Mouse (Mus musculus) midbrain, embryonic 10.5 days (tissue): ENCODE results near the gene Fiz1. TPM values are rescaled to one million over a fixed set of nuclear protein-coding genes. Genes with fewer than 3 reads are reported as not detected.
"Not testable (repeated sequence)": the region's sequence is repeated elsewhere in the genome, so short reads cannot be mapped to it uniquely, and the experiment has no call there.

ENCODE experiments used
- DNase-seq: peaks from one replicate; pipeline ENCODE4 v3.0.0-alpha.2; 2017; ENCODE audit warnings: low spot score
- H3K27ac ChIP-seq: fragments of 300-500 bp; sonication (generic); replicated peaks from 2 replicates; pipeline ENCODE4 v1.5.1; 2016; ENCODE audit warnings: mild to moderate bottlenecking
- H3K27me3 ChIP-seq: fragments of 300-500 bp; sonication (generic); 2 replicates; pipeline ENCODE4 v1.6.1; 2016; ENCODE audit warnings: low read depth, mild to moderate bottlenecking; ENCODE audit not compliant: poor library complexity, severe bottlenecking
- H3K36me3 ChIP-seq: fragments of 300-500 bp; sonication (generic); 2 replicates; pipeline ENCODE4 v1.6.1; 2016; ENCODE audit warnings: mild to moderate bottlenecking, moderate library complexity
- H3K4me1 ChIP-seq: fragments of 300-500 bp; sonication (generic); 2 replicates; pipeline ENCODE4 v1.6.1; 2016
- H3K4me3 ChIP-seq: fragments of 300-500 bp; sonication (generic); 2 replicates; pipeline ENCODE4 v1.5.1; 2016; ENCODE audit warnings: mild to moderate bottlenecking, moderate library complexity
- H3K9me3 ChIP-seq: fragments of 300-500 bp; sonication (generic); replicated peaks from 2 replicates; pipeline ENCODE4 v1.6.1; 2016; ENCODE audit warnings: mild to moderate bottlenecking
- WGBS: fragments of 180-500 bp; shearing (Covaris S2); methylation state at CpG from one replicate; pipeline ENCODE4 v1.1.7; 2016; 5-methylcytosine and 5-hydroxymethylcytosine counted together
- polyA plus RNA-seq: library from polyadenylated mRNA; unstranded; fragments of >200 nt; fragmentation: Nextera tagmentation; extraction: Ambion mirVana; gene quantifications from 2 replicates; pipeline ENCODE4 v1.2.1, GENCODE M21; 2016

Gene Fiz1
- polyA plus RNA-seq, 1 experiment from 2014 or later: 56.7 TPM

DNA sequence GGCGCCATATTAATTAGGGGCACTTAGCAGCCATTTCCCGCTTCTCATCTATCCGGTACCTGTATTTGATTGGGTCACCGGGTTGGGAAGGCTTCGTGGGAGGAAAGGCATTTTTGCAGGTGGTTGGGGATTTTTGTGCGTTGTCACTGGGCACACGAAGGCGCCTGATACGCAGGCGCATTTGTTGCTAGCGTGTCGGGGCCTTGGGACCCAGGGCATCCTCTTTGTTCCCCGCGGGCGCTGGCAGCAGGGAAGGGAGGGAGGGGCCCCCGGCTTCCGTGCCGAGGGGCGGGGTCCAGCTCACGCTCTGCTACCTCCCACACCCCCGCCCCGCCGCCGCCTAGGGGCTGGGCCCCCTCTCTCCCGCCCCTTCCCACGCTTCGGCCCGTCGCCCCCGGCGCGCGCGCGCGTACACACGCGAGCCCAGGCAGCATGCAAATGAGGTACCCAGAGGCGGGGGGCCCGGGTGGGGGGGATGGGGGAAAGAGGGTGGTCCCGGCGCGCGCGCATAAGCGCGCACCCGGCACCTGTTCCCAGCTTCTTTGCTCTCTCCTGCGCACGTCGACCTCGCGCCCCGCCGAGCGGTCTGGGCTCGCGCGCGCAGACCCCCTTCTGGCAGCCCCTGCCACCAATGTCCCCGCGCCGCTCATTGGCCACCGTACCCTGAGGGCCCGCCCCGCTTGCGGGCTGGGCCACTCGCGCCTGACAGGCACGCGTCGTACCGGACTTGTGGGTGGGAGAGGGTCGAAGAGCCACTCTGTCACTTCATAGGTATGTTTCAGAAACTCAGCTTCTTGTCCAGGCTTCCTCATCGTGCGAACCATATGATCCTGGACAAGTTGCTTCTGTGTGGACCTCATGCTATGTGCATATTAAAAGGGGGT lies 863 bp upstream of the Fiz1 start, which contains the start of gene Gm44973:
Gene Gm44973, plus strand, starts transcription at position 379 of the 884 bp plus-strand sequence.
- no peaks in the 10 kb centered on the region for H3K9me3 ChIP-seq
- H3K4me1 ChIP-seq: peaks cover 20% of the 10 kb centered on the region
- H3K27me3 ChIP-seq: no peaks in the 10 kb centered on the region
- DNase-seq: peak; percentile 98
- H3K27ac ChIP-seq: peak within 1 kb of the TSS; percentile 99
- under 1% methylated on average over 65 of the region's 76 CpGs for WGBS
- H3K4me3 ChIP-seq: peak within 1 kb of the TSS; percentile 77
- H3K36me3 ChIP-seq: peaks cover 42% of the 10 kb centered on the region

DNA sequence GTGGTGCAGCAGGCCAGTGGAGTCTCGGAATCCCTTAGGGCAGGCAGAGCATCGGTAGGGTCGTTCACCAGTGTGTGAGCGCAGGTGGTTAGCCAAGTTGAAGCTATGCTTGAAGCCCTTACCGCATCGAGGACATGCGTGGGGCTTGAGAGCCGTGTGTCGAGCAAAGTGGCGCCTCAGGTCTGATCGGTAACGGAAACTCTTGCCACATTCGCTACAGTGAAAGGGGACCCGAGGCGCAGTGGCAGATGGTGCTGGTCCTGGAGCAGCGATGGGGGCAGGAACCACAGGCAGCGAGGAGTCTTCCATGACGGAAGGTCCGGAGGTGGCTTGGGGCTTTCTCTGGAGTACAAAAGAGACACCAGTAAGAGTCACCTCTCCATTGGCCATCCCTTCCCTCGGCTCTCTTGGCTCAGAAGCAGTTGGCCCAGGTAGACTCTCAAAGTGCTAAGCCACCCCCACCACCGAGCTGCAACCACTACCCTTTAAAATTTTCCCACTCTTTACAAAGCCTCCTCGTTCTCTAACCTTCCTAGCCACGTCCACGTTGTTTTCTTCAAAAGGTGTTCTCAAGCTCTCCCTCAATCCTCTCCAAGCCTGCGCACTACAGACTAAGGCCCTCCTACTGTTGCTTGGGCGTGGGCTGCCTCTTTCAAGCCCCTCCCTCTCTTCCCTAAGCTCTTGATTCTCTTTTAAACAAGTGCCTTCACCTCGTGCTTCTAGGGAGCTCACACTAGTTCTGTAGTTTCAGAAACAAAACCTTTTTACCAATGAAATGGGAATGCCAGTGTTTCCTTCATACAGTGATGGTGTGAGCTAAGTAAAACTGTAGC lies 1.6 kb downstream of the Fiz1 start:
- Histone ChIP-seq H3K36me3 (peaks cover 65% of the 10 kb centered on the region), H3K4me1 (peaks cover 15% of the 10 kb centered on the region), H3K9me3 (peaks cover 10% of the 10 kb centered on the region), H3K27ac (no peak overlapping the region), H3K27me3 (no peaks in the 10 kb centered on the region), H3K4me3 (peak overlapping the region; percentile 77)
- WGBS: 90% methylated on average over 27 of the region's 27 CpGs
- DNase-seq: no peak

GRCm38 (mm10) chr7:5008229-5008628 lies 6.3 kb downstream of the Fiz1 start:
- WGBS: 95% methylated on average over 26 of the region's 26 CpGs
- DNase-seq: no peak
- 0 out of 2 replicates have a peak overlapping the region, but pooled peaks have one; percentile 11 for H3K4me3 ChIP-seq
- H3K36me3 ChIP-seq: peaks cover 75% of the 10 kb centered on the region
- H3K27ac ChIP-seq: no peak overlapping the region
- no peaks in the 10 kb centered on the region for H3K27me3 ChIP-seq
- H3K4me1 ChIP-seq: peaks cover 2% of the 10 kb centered on the region
- peaks cover 19% of the 10 kb centered on the region for H3K9me3 ChIP-seq

GRCm38 (mm10) chr7:5002876-5003275 lies 11.6 kb downstream of the Fiz1 start:
- 77% methylated on average over 8 of the region's 8 CpGs for WGBS
- H3K4me3 ChIP-seq, DNase-seq, H3K27ac ChIP-seq, H3K4me1 ChIP-seq, H3K27me3 ChIP-seq: not testable (repeated sequence)
- peaks cover 22% of the 10 kb centered on the region for H3K36me3 ChIP-seq
- peaks cover 21% of the 10 kb centered on the region for H3K9me3 ChIP-seq

DNA sequence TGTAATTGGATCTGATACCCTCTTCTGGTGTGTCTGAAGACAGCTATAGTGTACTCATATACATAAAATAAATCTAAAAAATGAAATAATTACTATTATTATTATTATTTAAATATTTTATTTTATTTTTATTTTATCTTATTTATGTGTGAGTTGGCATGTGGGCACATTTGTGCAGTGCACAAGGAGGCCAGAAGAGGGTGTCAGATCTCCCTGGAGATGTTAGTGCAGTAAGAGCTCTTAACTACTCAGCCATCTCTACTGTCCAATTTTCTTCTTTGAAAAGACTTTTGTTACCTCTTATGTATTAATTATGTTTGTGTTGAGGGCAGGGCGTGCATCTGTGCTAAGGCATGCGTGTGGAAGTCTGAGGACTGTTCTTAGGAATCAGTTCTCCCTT lies 14.6 kb downstream of the Fiz1 start:
- peaks cover 19% of the 10 kb centered on the region for H3K4me1 ChIP-seq
- H3K9me3 ChIP-seq: peaks cover 21% of the 10 kb centered on the region
- no peaks in the 10 kb centered on the region for H3K36me3 ChIP-seq
- DNase-seq: no peak
- 69% methylated on average over 2 of the region's 2 CpGs for WGBS
- H3K4me3 ChIP-seq: no peak overlapping the region
- no peak overlapping the region for H3K27ac ChIP-seq
- peaks cover 5% of the 10 kb centered on the region for H3K27me3 ChIP-seq

GRCm38 (mm10) chr7:4996934-4997333 lies 17.6 kb downstream of the Fiz1 start:
- Histone ChIP-seq H3K27ac (no peak overlapping the region), H3K27me3 (peaks cover 33% of the 10 kb centered on the region), H3K9me3 (peaks cover 25% of the 10 kb centered on the region), H3K4me3 (peak overlapping the region; percentile 78), H3K36me3 (peaks cover 28% of the 10 kb centered on the region), H3K4me1 (peaks cover 42% of the 10 kb centered on the region)
- DNase-seq: no peak
- WGBS: 78% methylated on average over 8 of the region's 8 CpGs

DNA sequence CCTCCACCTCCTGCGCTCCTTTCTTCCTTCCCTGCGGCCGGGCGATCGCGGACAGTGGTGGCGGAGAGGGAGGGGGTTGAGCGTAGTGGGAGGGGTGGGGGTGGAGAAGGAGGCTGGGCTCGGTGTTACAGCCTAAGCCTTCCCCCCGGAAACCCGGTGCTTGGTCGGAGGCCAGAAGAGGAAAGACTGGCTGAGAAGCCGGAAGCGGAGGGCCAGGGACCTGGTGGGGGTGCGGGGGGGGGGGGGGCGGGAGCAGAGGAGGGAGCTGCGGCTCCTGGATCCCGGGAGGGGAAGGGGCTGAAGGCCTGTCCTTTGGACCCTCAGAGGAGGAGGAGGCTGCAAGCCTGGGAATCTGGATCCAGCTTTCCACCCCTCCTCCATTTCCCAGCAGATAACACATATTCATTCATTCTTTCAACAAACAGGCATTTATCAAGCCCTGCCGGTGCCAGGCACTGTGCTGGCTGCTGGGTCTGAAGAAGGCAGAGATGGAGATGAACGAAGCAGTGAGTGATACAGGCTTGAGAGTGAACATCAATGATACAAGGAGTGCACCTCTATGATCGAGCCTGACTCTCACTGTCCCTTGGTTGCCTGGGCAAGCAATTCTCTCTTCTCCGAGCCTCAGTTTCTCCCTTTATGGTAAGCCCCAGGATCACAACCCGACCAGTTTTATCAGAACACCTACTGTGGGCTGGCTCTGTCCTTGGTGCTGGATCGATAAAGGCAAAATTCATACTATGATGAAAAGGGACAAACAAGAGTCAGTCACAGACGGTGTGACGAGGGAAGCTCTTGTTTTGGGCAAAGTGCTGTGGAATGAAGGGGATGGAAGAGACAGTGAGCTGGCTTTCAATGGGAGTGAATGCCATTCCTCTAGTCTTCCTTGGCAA lies 18.2 kb downstream of the Fiz1 start, which contains the start of gene Zfp579:
Gene Zfp579, minus strand, starts transcription at position 156 of the 893 bp plus-strand sequence.
- Histone ChIP-seq H3K36me3 (peaks cover 35% of the 10 kb centered on the region), H3K9me3 (peaks cover 26% of the 10 kb centered on the region), H3K27me3 (peaks cover 33% of the 10 kb centered on the region), H3K4me3 (peak within 1 kb of the TSS; percentile 78), H3K4me1 (peaks cover 42% of the 10 kb centered on the region), H3K27ac (peak within 1 kb of the TSS; percentile 90)
- 7% methylated on average over 20 of the region's 26 CpGs for WGBS
- peak; percentile 94 for DNase-seq

DNA sequence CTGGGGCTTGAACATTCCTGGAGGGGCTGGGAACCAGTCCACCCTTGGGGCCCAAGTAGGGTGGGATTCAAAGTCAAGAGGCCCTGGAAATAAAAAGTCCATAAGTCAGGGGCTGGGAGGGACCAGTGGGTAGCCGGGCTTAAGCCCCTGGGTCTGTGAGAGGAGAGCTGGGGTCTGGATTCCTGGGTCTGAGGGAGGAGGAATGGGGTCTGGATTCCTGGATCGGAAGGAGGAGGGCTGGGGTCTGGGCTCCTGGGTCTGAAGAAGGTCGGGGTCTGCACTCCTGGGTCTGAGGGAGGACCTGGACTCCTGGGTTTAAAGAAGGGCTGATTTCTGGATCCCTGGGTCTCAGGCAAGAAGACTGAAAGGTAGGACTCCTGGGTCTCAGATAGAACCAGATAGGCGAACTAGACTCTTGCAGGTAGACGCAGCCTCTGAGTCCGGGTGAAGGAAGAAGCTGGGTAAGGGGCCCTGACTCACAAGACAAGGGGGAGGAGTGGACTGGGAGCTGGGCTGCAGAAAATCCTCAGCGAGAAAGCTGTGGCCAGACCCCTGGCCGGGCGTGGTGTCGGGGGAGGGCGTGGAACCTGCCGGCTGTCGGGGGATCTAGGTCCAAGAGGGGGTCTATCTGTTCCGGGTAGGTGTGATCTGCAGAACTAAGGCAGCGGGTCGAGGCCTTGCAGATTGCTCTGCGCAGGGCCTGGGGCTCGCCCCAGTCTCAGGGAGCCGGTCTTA lies 19.1 kb downstream of the Fiz1 start:
- H3K4me1 ChIP-seq: peaks cover 42% of the 10 kb centered on the region
- DNase-seq: no peak
- H3K27ac ChIP-seq: peak overlapping the region; percentile 90
- H3K9me3 ChIP-seq: peaks cover 34% of the 10 kb centered on the region
- WGBS: 7% methylated on average over 19 of the region's 19 CpGs
- H3K36me3 ChIP-seq: peaks cover 42% of the 10 kb centered on the region
- peaks cover 33% of the 10 kb centered on the region for H3K27me3 ChIP-seq
- H3K4me3 ChIP-seq: peak overlapping the region; percentile 78

DNA sequence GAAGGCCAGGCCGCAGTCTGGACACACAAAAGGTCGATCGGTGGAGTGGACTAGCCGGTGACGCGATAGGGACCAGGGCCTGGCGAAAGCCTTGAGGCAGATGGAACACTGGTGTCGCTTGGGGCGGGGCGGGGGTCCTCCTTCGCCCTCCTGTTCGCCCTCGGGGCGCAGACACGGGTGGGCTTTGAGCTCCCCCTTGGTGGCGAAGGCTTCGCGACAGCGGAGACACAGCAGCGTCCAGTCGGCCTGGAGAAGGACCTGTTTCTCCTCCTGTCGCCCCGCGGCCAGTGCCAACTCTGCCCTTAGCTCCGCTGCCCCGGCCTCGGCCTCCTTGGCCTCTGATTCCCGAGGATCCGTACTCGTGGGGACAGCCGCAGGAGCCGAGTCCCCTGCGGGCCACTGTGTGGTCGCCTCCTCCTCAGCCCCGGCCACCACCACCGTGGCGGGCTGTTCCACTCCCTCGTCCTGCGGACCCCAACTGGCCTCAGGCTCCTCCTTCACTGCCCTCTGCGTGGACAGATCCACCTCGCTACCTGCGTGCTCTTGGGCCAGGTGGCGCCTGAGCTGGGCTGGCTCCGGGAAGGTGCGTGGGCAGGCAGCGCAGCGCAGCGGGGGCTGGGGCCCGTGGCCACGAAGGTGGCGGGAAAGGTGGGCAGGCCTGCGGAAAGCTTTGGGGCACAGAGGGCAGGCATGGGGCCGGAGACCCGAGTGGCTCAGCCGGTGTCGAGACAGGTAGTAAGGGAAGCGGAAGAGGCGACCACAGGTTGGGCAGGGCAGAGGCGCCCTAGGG lies 20.3 kb downstream of the Fiz1 start:
- Histone ChIP-seq H3K36me3 (peaks cover 42% of the 10 kb centered on the region), H3K4me1 (peaks cover 42% of the 10 kb centered on the region), H3K27ac (no peak overlapping the region; the same call in 1 of the 2 replicates), H3K9me3 (peaks cover 34% of the 10 kb centered on the region), H3K4me3 (peak overlapping the region; percentile 78), H3K27me3 (peaks cover 33% of the 10 kb centered on the region)
- DNase-seq: peak; percentile 40
- 48% methylated on average over 59 of the region's 59 CpGs for whole genome bisulfite sequencing

GRCm38 (mm10) chr7:4993347-4993998 lies 21.0 kb downstream of the Fiz1 start:
- Histone ChIP-seq H3K4me1 (peaks cover 42% of the 10 kb centered on the region), H3K27me3 (peaks cover 33% of the 10 kb centered on the region), H3K9me3 (peaks cover 34% of the 10 kb centered on the region), H3K27ac (no peak overlapping the region; the same call in 1 of the 2 replicates), H3K36me3 (peaks cover 42% of the 10 kb centered on the region), H3K4me3 (peak overlapping the region; percentile 78)
- WGBS: 25% methylated on average over 55 of the region's 55 CpGs
- no peak for DNase-seq
